Mouse (Mus musculus) embryonic fibroblast, embryonic 13.5 days (primary cell): ENCODE measurements around the gene Arhgef3.

ENCODE experiments used
- CTCF ChIP-seq: IDR thresholded peaks from 2 replicates; pipeline ENCODE4 v1.5.1; 2011; ENCODE audit warnings: mild to moderate bottlenecking, control low read depth, low read length, moderate library complexity, borderline replicate concordance; ENCODE audit not compliant: insufficient read depth
- POLR2A ChIP-seq: IDR thresholded peaks from 2 replicates; pipeline ENCODE4 v1.6.1; 2011; ENCODE audit warnings: low read depth, mild to moderate bottlenecking, control low read depth, low read length, moderate library complexity

DNA sequence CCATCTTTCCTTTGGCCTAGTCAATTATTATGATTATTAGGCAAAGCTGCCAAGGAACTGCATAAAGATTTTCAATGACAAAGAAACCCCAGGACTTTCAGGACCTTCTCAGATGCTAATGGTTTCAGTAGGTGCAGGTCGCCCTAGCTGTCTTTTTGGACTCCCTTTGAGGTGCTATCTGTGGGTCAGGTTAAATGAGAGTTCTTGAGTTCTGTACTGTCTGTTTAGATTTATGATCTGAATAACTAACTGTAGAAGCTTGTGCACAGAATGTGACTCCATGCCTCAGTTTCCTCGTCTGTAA is 158.1 kb downstream of the Arhgef3 start:
- no peak for TF ChIP-seq CTCF
- TF ChIP-seq POLR2A, result no peak
